Mouse (Mus musculus) C2C12 (cell line): ENCODE measurements around the gene Gid8. TPM values are rescaled to one million over a fixed set of nuclear protein-coding genes. Genes with fewer than 3 reads are reported as not detected.
"Not testable (repeated sequence)": the region's sequence is repeated elsewhere in the genome, so short reads cannot be mapped to it uniquely, and the experiment has no call there.

Experiments
- H3K27me3 ChIP-seq: one replicate; pipeline ENCODE4 v1.6.1; 2011; ENCODE audit not compliant: control insufficient read depth, insufficient read depth, insufficient read length
- H3K36me3 ChIP-seq: one replicate; pipeline ENCODE4 v1.6.1; 2011; ENCODE audit not compliant: control insufficient read depth, insufficient read depth
- H3K4me3 ChIP-seq: one replicate; pipeline ENCODE4 v1.5.1; 2011; ENCODE audit warnings: mild to moderate bottlenecking, control low read depth; ENCODE audit not compliant: poor library complexity, insufficient read depth, severe bottlenecking
- H3K79me2 ChIP-seq: one replicate; pipeline ENCODE4 v1.6.1; 2011; ENCODE audit not compliant: control insufficient read depth, insufficient read depth
- H3K79me3 ChIP-seq: one replicate; pipeline ENCODE4 v1.6.1; 2011; ENCODE audit warnings: low read depth, control low read depth
- H3ac ChIP-seq: one replicate; pipeline ENCODE3; 2011; ENCODE audit warnings: low read depth; ENCODE audit not compliant: control insufficient read depth, insufficient read length
- CEBPB ChIP-seq: IDR thresholded peaks from one replicate; pipeline ENCODE4 v1.6.1; 2011; ENCODE audit warnings: low read depth, mild to moderate bottlenecking, control low read depth, moderate library complexity
- CTCF ChIP-seq: IDR thresholded peaks from one replicate; pipeline ENCODE4 v1.5.1; 2011; ENCODE audit not compliant: control insufficient read depth, insufficient read depth, insufficient read length
- FOSL1 ChIP-seq: IDR thresholded peaks from one replicate; pipeline ENCODE4 v1.8.0; 2011; ENCODE audit warnings: mild to moderate bottlenecking, low read length; ENCODE audit not compliant: poor library complexity, insufficient read depth, severe bottlenecking
- MAX ChIP-seq: IDR thresholded peaks from one replicate; pipeline ENCODE4 v1.6.1; 2011; ENCODE audit warnings: mild to moderate bottlenecking, control low read depth
- MYOD1 ChIP-seq: IDR thresholded peaks from one replicate; pipeline ENCODE4 v1.6.1; 2011; ENCODE audit warnings: low read depth; ENCODE audit not compliant: control insufficient read depth, insufficient read length
- MYOG ChIP-seq: IDR thresholded peaks from one replicate; pipeline ENCODE4 v1.6.1; 2011; ENCODE audit not compliant: control insufficient read depth, insufficient read length; ENCODE audit errors: extremely low read depth
- USF1 ChIP-seq: IDR thresholded peaks from one replicate; pipeline ENCODE4 v1.6.1; 2011; ENCODE audit warnings: low read depth, mild to moderate bottlenecking, control low read depth, moderate library complexity
- polyA plus RNA-seq: library from polyadenylated mRNA; unstranded; fragments of >200 nt; fragmentation: generic; extraction: Trizol; gene quantifications from one replicate; pipeline ENCODE4 v1.2.1, GENCODE M21; 2012; ENCODE audit warnings: missing spikeins

Gid8 gene
- polyA plus RNA-seq, 1 experiment: 35.5 TPM

DNA sequence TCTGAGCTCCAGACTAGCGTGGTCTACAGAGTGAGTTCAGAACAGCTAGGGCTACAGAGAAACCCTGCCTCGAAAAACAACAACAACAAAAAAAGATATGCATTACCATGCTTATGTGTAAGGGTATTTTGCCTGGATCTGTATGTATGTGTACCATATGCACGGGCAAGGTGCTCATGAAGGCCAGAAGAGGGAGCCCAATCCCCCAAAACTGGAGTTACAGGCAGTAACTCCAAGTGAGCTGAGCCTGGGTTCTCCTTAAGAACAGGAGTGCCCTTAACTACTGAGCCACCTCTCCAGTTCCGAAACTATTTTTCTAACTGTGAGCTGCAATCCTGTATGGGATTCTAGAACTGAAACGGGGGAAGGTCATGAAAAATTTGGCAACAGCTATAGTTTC, 3.9 kb upstream of the Gid8 start:
- H3K4me3 ChIP-seq: no peak overlapping the region
- no peak overlapping the region for H3ac ChIP-seq
- no peak for TF ChIP-seq FOSL1
- no peak for TF ChIP-seq MAX
- TF ChIP-seq MYOG: no peak
- TF ChIP-seq CEBPB: no peak
- no peak for TF ChIP-seq CTCF
- no peak for TF ChIP-seq USF1
- TF ChIP-seq MYOD1: no peak
- H3K79me3 ChIP-seq: peaks cover 94% of the 10 kb centered on the region
- H3K79me2 ChIP-seq: peaks cover 100% of the 10 kb centered on the region
- no peaks in the 10 kb centered on the region for H3K27me3 ChIP-seq
- H3K36me3 ChIP-seq: peaks cover 14% of the 10 kb centered on the region

DNA sequence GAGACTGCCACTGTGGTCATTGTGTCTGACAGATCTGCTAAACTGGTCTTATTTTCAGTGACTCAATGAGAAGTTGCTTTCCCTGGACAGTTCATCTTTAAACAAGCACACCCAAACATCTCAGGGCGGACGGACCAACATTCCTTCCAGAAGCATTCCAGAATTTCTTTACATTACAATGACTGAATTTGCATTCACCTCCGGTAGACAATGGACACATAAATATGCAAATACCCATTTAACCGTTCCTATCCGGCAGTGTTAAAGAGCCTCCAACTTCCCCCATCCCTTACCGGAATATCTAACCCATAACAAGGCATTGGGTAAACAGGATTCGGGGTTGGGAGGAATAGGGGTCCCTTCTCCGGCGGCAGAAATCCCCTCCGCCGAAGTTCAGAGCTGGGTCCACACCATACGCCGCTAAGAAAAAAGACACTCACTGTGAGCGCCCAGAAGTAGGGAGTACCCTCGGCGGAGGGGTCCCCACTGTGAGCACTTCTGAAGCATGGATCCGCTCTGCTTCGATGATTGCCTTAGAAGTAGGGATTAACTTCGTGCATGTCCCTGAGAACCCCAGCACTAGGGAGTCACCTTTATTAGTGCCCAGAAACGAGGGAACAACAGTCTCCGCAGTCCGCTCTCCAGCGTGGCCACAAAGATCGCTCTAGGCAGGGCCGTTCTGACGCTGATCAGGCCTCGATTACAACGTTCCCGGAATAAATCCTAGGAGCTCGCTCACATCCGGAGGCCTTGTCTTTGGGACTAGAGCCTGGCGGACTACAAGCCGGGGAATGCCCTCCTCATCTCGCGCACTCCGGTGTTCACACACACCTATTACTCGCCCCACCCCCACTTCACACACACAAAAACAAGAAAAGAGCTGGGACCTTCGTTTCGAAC, 644 bp upstream of the Gid8 start:
- Histone ChIP-seq H3K4me3 (peak overlapping the region; percentile 94), H3ac (peak overlapping the region; percentile 96), H3K79me3 (peaks cover 83% of the 10 kb centered on the region), H3K36me3 (peaks cover 29% of the 10 kb centered on the region), H3K27me3 (no peaks in the 10 kb centered on the region), H3K79me2 (peaks cover 98% of the 10 kb centered on the region)
- no peak for TF ChIP-seq CEBPB
- TF ChIP-seq USF1: no peak
- TF ChIP-seq MAX: peak; percentile 14

DNA sequence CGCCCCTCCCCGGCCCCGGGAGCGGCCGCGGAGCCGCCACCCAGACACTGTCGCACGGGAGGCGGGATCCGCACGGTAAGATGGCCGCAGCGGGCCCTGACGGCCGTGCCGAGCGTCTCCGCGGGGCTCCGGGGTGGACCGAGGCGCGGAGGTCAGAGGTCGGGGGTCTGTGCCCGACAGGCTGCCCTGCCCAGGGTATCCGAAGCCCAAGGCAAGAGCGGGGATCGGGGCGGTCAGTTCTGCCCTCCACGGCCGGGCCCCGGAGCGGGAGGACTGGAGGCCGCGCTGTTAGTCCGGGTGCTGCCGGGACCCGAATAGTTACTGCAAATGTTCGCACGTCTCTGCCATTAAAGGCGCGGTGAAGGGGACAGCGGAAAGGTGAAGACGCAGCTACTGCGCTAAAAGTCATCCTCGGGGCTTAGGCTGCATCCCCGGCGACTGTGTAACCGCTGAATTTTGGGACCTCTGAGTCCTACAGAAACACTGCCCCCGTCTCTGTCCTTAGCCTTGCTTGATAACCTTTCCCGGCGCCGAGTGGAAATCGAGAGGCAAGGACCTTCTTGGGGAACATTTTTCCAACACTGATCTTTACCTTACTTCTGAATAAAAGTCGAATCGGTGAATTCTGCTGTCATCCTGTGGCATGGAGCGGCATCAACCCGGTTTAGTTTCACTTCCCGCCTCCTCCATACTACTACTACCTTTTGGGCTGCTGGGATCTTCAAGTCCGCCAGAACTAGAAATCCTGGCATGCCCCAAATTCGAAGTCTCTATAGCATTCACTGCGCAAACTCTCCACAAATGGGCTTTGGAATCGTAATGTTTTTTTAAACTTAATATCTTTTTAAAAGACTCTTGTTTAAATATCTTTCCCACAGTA, 599 bp downstream of the Gid8 start:
- H3K79me3 ChIP-seq: peaks cover 70% of the 10 kb centered on the region
- peaks cover 86% of the 10 kb centered on the region for H3K79me2 ChIP-seq
- TF ChIP-seq FOSL1 (no peak), MYOG (no peak), CTCF (no peak), MAX (no peak)
- peak overlapping the region; percentile 96 for H3ac ChIP-seq
- H3K4me3 ChIP-seq: peak overlapping the region; percentile 94
- peaks cover 30% of the 10 kb centered on the region for H3K36me3 ChIP-seq
- no peaks in the 10 kb centered on the region for H3K27me3 ChIP-seq

DNA sequence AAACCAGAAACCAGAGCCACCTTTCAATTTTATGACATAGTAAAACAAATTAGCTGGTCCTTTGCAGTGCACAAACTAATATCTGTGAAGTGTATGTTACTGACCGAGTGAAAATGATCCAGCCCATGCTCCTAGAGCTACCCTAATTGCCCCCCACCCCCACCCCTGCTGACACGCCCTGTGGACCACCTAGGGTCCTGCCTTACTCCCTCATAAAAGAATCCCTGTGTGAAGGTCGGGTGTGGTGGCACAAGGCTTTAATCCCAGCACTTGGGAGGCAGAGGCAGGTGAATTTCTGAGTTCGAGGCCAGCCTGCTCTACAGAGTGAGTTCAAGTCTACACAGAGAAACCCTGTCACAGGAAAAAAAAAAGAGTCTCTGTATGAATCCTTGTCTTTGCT, 1.6 kb downstream of the Gid8 start:
- Histone ChIP-seq H3ac (no peak overlapping the region), H3K4me3 (peak overlapping the region; percentile 94), H3K79me2 (peaks cover 76% of the 10 kb centered on the region), H3K79me3 (peaks cover 60% of the 10 kb centered on the region), H3K27me3 (no peaks in the 10 kb centered on the region), H3K36me3 (peaks cover 28% of the 10 kb centered on the region)
- TF ChIP-seq CTCF (no peak), USF1 (no peak), CEBPB (no peak), MYOD1 (no peak), MAX (no peak), FOSL1 (no peak), MYOG (no peak)

DNA sequence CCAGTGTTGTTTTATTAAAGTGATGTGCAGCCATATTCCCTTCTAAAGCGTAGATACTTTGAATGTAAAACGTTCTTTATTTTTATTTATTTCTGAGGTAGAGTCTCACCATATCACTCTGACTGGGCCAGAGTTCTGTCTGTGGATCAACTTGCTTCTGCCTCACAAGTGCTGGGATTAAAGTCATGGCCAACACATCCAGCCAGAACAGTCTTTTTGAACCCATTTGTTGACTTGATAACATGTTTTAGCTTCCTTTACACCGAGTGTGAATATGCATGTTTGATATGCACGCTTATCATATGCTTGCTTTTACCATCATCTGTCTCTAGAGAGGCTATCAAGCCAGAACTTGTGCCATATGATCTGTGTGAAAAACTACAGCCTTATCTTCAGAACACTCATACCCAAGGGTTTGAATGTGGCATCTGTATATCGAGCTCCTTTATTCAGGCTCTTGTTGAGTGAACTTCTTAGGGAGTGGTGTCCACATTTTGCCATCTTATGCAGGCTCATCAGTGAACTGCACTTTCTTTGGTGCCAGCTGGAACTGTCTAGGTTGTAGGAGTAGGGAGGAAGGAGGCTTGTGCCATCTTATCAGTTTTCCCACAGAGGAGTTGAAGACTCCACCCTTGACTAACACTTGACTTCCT, 2.2 kb downstream of the Gid8 start:
- H3K79me2 ChIP-seq: peaks cover 70% of the 10 kb centered on the region
- H3ac ChIP-seq: no peak overlapping the region
- peaks cover 54% of the 10 kb centered on the region for H3K79me3 ChIP-seq
- peaks cover 34% of the 10 kb centered on the region for H3K36me3 ChIP-seq
- no peaks in the 10 kb centered on the region for H3K27me3 ChIP-seq
- H3K4me3 ChIP-seq: no peak overlapping the region
- TF ChIP-seq FOSL1: no peak
- TF ChIP-seq MYOD1: no peak
- no peak for TF ChIP-seq USF1
- no peak for TF ChIP-seq MYOG
- TF ChIP-seq CEBPB: no peak

DNA sequence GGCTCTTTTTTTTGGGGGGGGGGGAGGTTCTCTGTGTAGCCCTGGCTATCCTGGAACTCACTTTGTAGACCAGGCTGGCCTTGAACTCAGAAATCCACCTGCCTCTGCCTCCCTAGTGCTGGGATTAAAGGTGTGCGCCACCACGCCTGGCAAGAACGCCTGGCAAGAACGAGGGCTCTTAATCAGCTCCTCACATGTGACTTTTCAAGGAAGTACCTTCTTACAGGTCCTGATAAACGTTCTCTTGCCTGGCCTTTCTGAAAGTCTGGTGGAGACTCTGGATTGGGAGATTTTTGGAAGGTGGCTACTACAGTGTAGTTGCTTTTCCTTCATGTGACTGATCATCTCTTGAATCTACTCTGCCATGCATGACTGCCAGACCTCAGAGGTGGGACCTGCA, 12.8 kb downstream of the Gid8 start:
- H3K79me2 ChIP-seq, H3K27me3 ChIP-seq, H3K79me3 ChIP-seq, H3K4me3 ChIP-seq, H3ac ChIP-seq: not testable (repeated sequence)
- peaks cover 62% of the 10 kb centered on the region for H3K36me3 ChIP-seq
